Mouse (Mus musculus) stomach, embryonic 14.5 days (tissue): ENCODE data around the gene Pdcd2l. TPM values are rescaled to one million over a fixed set of nuclear protein-coding genes. Genes with fewer than 3 reads are reported as not detected.

Experiments
- ATAC-seq: fragments of 200-750 bp; cut with Nextera tagmentation; 2 replicates; pipeline ENCODE4 v1.8.0; 2017; ENCODE audit warnings: low read depth, moderate TSS enrichment; ENCODE audit not compliant: insufficient number of reproducible peaks, insufficient read depth, low FRiP score
- H3K27ac ChIP-seq: fragments of 300-500 bp; sonication (generic); 2 replicates; pipeline ENCODE4 v1.5.1; 2014; ENCODE audit warnings: mild to moderate bottlenecking, low read length, moderate library complexity, mixed read lengths
- H3K27me3 ChIP-seq: fragments of 300-500 bp; sonication (generic); 2 replicates; pipeline ENCODE4 v1.6.1; 2014; ENCODE audit warnings: low read length, control low read depth, mixed read lengths; ENCODE audit not compliant: control insufficient read depth, insufficient read depth
- H3K36me3 ChIP-seq: fragments of 300-500 bp; sonication (generic); 2 replicates; pipeline ENCODE4 v1.6.1; 2014; ENCODE audit warnings: mild to moderate bottlenecking, control low read depth, low read length, moderate library complexity, mixed read lengths; ENCODE audit not compliant: control insufficient read depth, insufficient read depth
- H3K4me1 ChIP-seq: fragments of 300-500 bp; sonication (generic); 2 replicates; pipeline ENCODE4 v1.6.1; 2014; ENCODE audit warnings: low read length, control low read depth, mixed read lengths; ENCODE audit not compliant: control insufficient read depth, insufficient read depth
- H3K4me2 ChIP-seq: fragments of 300-500 bp; sonication (generic); replicated peaks from 2 replicates; pipeline ENCODE4 v1.6.1; 2014; ENCODE audit warnings: low read depth, low read length, control low read depth
- H3K4me3 ChIP-seq: fragments of 300-500 bp; sonication (generic); 2 replicates; pipeline ENCODE4 v1.5.1; 2014; ENCODE audit warnings: low read depth, low read length, control low read depth
- H3K9ac ChIP-seq: fragments of 300-500 bp; sonication (generic); replicated peaks from 2 replicates; pipeline ENCODE4 v1.6.1; 2014; ENCODE audit warnings: low read depth, mild to moderate bottlenecking, control low read depth, low read length, moderate library complexity, mixed read lengths
- H3K9me3 ChIP-seq: fragments of 300-500 bp; sonication (generic); 2 replicates; pipeline ENCODE4 v1.6.1; 2016; ENCODE audit warnings: low read depth, low read length, control low read depth; ENCODE audit not compliant: control insufficient read depth
- WGBS: fragments of 180-500 bp; shearing (Covaris S2); extraction: QIAGEN DNeasy Blood & Tissue Kit; methylation state at CpG from one replicate; pipeline ENCODE4 v1.1.7; 2014; 5-methylcytosine and 5-hydroxymethylcytosine counted together
- polyA plus RNA-seq: library from polyadenylated mRNA; unstranded; fragments of >200 nt; fragmentation: Nextera tagmentation; extraction: Ambion mirVana; gene quantifications from 2 replicates; pipeline ENCODE4 v1.2.1, GENCODE M21; 2014

The Pdcd2l gene
- polyA plus RNA-seq, 1 experiment from 2014 or later, result 64.1 TPM

GRCm38 (mm10) chr7:34221594-34222250 lies 25.3 kb upstream of the Pdcd2l start:
- Histone ChIP-seq H3K36me3 (peaks cover 86% of the 10 kb centered on the region), H3K27ac (no peak overlapping the region), H3K4me2 (no peak overlapping the region), H3K9me3 (no peaks in the 10 kb centered on the region), H3K4me3 (no peak overlapping the region), H3K9ac (no peak overlapping the region), H3K4me1 (0 out of 2 replicates have a peak, but pooled peaks cover 3% of the 10 kb centered on the region), H3K27me3 (no peaks in the 10 kb centered on the region)
- no peak for ATAC-seq
- WGBS, result 89% methylated on average over 9 of the region's 9 CpGs

DNA sequence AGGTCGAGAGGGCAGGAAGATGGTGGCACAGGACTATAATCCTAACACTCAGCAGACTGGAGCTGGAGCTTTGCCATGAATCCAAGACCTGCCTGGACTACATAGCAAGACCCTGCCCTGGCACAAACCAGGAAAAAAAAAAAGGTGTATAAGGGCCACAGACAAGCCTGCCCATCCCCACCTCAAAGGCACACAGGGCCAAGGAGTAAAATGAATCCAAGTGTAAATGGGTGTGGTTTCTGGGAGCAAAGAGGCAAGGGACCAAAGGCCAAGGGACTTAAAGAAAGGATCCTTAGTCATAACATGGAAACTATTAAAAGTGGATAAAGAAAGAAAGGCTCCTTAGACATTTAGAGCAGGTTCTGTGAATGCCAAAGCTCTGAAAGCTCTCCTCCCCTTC lies 22.0 kb upstream of the Pdcd2l start:
- Histone ChIP-seq H3K36me3 (peaks cover 83% of the 10 kb centered on the region), H3K27ac (no peak overlapping the region), H3K27me3 (no peaks in the 10 kb centered on the region), H3K4me3 (no peak overlapping the region), H3K4me1 (no peaks in the 10 kb centered on the region), H3K9ac (no peak overlapping the region), H3K9me3 (no peaks in the 10 kb centered on the region), H3K4me2 (no peak overlapping the region)
- no peak for ATAC-seq
- 75% methylated on average over 1 of the region's 1 CpGs for WGBS

- Histone ChIP-seq H3K4me3 (no peak overlapping the region), H3K9ac (no peak overlapping the region), H3K27me3 (no peaks in the 10 kb centered on the region), H3K27ac (no peak overlapping the region), H3K4me2 (no peak overlapping the region), H3K36me3 (peaks cover 84% of the 10 kb centered on the region), H3K9me3 (no peaks in the 10 kb centered on the region), H3K4me1 (no peaks in the 10 kb centered on the region)
- ATAC-seq, result no peak
- 88% methylated on average over 10 of the region's 10 CpGs for WGBS
Observed at GRCm38 (mm10) chr7:34216474-34216873, 20.0 kb upstream of the Pdcd2l start.

DNA sequence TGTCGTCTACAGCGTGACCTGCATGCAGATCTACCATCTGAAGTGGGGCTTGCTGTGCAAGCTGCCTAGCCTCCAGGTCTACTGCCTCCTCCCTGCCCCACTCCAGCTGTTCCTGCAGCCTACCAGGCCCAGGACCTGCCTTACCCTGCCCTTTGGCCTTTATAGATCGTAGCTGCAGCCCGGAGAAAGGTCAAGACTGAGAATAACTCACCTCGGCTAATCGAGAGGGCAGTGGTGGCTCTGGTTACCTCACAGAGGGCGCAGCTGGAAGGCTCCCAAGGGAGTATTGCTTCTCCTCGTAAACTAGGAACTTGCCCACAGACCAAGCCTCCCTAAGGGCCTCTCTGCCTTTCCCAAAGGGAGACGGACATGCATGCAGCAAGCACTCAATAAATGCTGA lies 19.0 kb upstream of the Pdcd2l start:
- ATAC-seq, result no peak
- Histone ChIP-seq H3K4me1 (no peaks in the 10 kb centered on the region), H3K27me3 (no peaks in the 10 kb centered on the region), H3K4me2 (no peak overlapping the region), H3K9ac (no peak overlapping the region), H3K4me3 (no peak overlapping the region), H3K9me3 (no peaks in the 10 kb centered on the region), H3K27ac (no peak overlapping the region), H3K36me3 (peaks cover 85% of the 10 kb centered on the region)
- 83% methylated on average over 9 of the region's 9 CpGs for WGBS

DNA sequence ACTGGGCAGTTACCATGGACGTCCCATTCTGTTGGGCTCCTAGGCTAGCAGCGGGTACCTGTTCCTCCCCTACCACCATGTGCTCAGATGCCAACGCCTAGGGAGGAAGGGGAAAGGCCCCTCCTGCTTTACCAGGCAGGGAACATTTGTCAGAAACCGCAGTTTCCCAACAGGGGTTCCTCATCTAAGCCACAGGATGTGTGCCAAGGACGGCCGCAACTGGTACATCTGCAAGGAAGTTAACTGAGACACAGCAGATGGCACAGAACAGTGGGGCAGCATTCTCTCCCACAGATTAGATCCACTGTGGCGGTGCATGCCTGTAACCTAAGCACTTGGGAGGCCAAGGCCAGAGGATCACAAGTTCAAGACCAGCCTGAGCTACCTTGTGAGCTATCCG lies 18.2 kb upstream of the Pdcd2l start:
- Histone ChIP-seq H3K36me3 (peaks cover 85% of the 10 kb centered on the region), H3K9me3 (no peaks in the 10 kb centered on the region), H3K27me3 (no peaks in the 10 kb centered on the region), H3K4me2 (no peak overlapping the region), H3K27ac (no peak overlapping the region), H3K4me1 (no peaks in the 10 kb centered on the region), H3K9ac (no peak overlapping the region), H3K4me3 (no peak overlapping the region)
- WGBS, result 97% methylated on average over 8 of the region's 8 CpGs
- ATAC-seq, result no peak

- Histone ChIP-seq H3K4me3 (no peak overlapping the region), H3K9me3 (no peaks in the 10 kb centered on the region), H3K4me2 (no peak overlapping the region), H3K36me3 (peaks cover 85% of the 10 kb centered on the region), H3K27me3 (no peaks in the 10 kb centered on the region), H3K9ac (no peak overlapping the region), H3K27ac (no peak overlapping the region), H3K4me1 (no peaks in the 10 kb centered on the region)
- 92% methylated on average over 7 of the region's 7 CpGs for WGBS
- no peak for ATAC-seq
Observed at GRCm38 (mm10) chr7:34213281-34213680, 16.8 kb upstream of the Pdcd2l start.

DNA sequence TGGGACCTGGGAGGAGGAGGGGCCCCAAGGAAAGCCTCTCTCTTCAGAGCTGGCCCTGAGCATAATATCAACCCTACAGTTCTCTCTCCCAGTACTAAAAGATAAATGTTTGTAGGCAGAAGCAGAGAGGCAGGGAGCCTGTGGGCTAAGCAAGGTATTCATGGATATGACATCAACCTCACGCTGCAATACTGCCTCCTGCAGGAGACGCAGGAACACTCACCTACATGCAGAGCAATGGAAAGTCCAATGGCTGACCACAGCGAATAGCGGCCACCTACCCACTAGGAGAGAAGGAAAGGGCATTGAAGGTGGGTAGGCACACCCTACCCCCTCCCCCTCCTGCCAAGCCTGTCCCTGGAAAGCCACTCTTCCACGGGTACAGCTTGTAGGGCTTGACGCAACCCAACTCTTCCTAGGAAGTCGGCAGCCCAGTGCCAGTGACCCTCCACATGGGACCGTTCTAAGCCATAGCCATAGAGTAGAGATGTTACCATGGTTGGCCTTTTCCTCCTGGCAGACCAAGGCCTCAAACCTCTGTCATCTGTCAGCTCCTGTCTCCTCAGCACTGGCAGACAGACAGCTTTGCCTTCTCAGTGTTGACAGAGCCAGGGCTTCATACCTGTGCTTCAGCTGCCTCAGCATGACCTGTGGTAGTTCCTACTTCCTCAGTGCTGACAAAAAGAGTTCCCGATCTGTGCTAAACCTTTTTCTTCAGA lies 11.7 kb upstream of the Pdcd2l start:
- Histone ChIP-seq H3K27ac (no peak overlapping the region), H3K4me2 (no peak overlapping the region), H3K4me3 (no peak overlapping the region), H3K9ac (no peak overlapping the region), H3K4me1 (no peaks in the 10 kb centered on the region), H3K36me3 (peaks cover 89% of the 10 kb centered on the region), H3K27me3 (no peaks in the 10 kb centered on the region), H3K9me3 (no peaks in the 10 kb centered on the region)
- ATAC-seq, result no peak
- WGBS, result 90% methylated on average over 9 of the region's 9 CpGs

DNA sequence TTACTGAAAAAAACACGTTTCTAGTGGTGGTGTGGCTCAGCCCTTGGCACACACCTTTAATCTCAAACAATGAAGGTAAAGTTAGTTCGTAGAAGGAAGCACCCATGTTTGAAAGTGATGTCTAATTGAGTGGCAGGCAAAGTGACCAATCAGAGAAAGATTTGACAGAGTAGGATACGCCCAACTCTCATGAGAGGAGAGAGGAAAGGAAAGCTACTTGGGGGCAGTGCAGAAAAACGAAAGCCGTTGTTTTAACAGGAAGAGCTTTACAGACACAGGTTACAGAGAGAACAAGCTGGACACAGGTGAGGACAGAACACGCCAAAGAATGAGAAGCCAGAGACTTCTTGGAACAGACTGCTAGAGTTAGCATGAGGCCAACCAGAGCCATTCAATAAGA lies 9.9 kb upstream of the Pdcd2l start:
- no peaks in the 10 kb centered on the region for H3K4me1 ChIP-seq
- H3K27me3 ChIP-seq, result no peaks in the 10 kb centered on the region
- no peak overlapping the region for H3K4me3 ChIP-seq
- H3K9ac ChIP-seq, result no peak overlapping the region
- no peak overlapping the region for H3K27ac ChIP-seq
- H3K4me2 ChIP-seq, result no peak overlapping the region
- peaks cover 83% of the 10 kb centered on the region for H3K36me3 ChIP-seq
- H3K9me3 ChIP-seq, result no peaks in the 10 kb centered on the region
- WGBS, result 89% methylated on average over 6 of the region's 6 CpGs
- no peak for ATAC-seq
